Mouse (Mus musculus) T-helper 1 cell (primary cell): ENCODE measurements around the gene Kif21b.

ENCODE experiments used
- in situ Hi-C: fragments of 300-600 bp; cut with MboI, MseI; formaldehyde crosslinking; loops from one replicate; pipeline ENCODE4 v1.15.1; 2025; ENCODE audit warnings: high pct_unique_total_duplicates

The Kif21b gene

GRCm38 (mm10) chr1:136151371-136151770, 20.2 kb downstream of the Kif21b start:
- in situ Hi-C loops: loop anchor here (25.0 kb wide), 1 partner anchor 1936 kb away; no protein-coding TSS in a partner anchor

GRCm38 (mm10) chr1:136156304-136156703, 25.1 kb downstream of the Kif21b start:
- in situ Hi-C loops: loop anchor here (25.0 kb wide), 1 partner anchor 1931 kb away; no protein-coding TSS in a partner anchor

- in situ Hi-C loops: loop anchor here (25.0 kb wide), 1 partner anchor 1930 kb away; no protein-coding TSS in a partner anchor
These were observed 25.8 kb downstream of the Kif21b start for GRCm38 (mm10) chr1:136156951-136157350.

GRCm38 (mm10) chr1:136159830-136160229, 28.6 kb downstream of the Kif21b start:
- in situ Hi-C loops: loop anchor here (5.0 to 25.0 kb wide), 2 partner anchors 1753 to 1927 kb away; partner anchors contain the start of gene Cyb5r1

- in situ Hi-C loops: loop anchor here (5.0 to 25.0 kb wide), 2 partner anchors 1753 to 1927 kb away; partner anchors contain the start of gene Cyb5r1
These were observed 29.1 kb downstream of the Kif21b start for GRCm38 (mm10) chr1:136160297-136160696.

- in situ Hi-C loops: loop anchor here (5.0 to 25.0 kb wide), 2 partner anchors 1754 to 1926 kb away; partner anchors contain the start of gene Cyb5r1
These were observed 29.7 kb downstream of the Kif21b start for GRCm38 (mm10) chr1:136160930-136161329.

- in situ Hi-C loops: loop anchor here (5.0 to 25.0 kb wide), 2 partner anchors 1754 to 1926 kb away; partner anchors contain the start of gene Cyb5r1
These were observed 30.2 kb downstream of the Kif21b start for GRCm38 (mm10) chr1:136161333-136161921.

GRCm38 (mm10) chr1:136165436-136165835, 34.2 kb downstream of the Kif21b start:
- in situ Hi-C loops: loop anchor here (25.0 kb wide), 1 partner anchor 1922 kb away; no protein-coding TSS in a partner anchor

- in situ Hi-C loops: loop anchor here (25.0 kb wide), 1 partner anchor 1920 kb away; no protein-coding TSS in a partner anchor
These were observed 36.5 kb downstream of the Kif21b start for GRCm38 (mm10) chr1:136167657-136168056.

GRCm38 (mm10) chr1:136170109-136170508, 38.9 kb downstream of the Kif21b start:
- in situ Hi-C loops: loop anchor here (5.0 to 25.0 kb wide), 2 partner anchors 53 to 1917 kb away; no protein-coding TSS in a partner anchor

GRCm38 (mm10) chr1:136172696-136173095, 41.5 kb downstream of the Kif21b start:
- in situ Hi-C loops: loop anchor here (5.0 to 25.0 kb wide), 2 partner anchors 55 to 1915 kb away; no protein-coding TSS in a partner anchor

- in situ Hi-C loops: loop anchor here (5.0 to 25.0 kb wide), 2 partner anchors 57 to 1913 kb away; no protein-coding TSS in a partner anchor
These were observed 43.0 kb downstream of the Kif21b start for GRCm38 (mm10) chr1:136174101-136174606.

- in situ Hi-C loops: no loop called here
These were observed 44.0 kb downstream of the Kif21b start for GRCm38 (mm10) chr1:136175183-136175582.

GRCm38 (mm10) chr1:136177085-136177484, 45.9 kb downstream of the Kif21b start:
- in situ Hi-C loops: no loop called here

- in situ Hi-C loops: no loop called here
These were observed 47.6 kb downstream of the Kif21b start for GRCm38 (mm10) chr1:136178741-136179140.

- in situ Hi-C loops: no loop called here
These were observed 48.4 kb downstream of the Kif21b start for GRCm38 (mm10) chr1:136179511-136180001.

GRCm38 (mm10) chr1:136190033-136190432, 58.8 kb downstream of the Kif21b start:
- in situ Hi-C loops: no loop called here

- in situ Hi-C loops: no loop called here
These were observed 81.6 kb downstream of the Kif21b start, which contains the start of gene Mroh3 for GRCm38 (mm10) chr1:136212803-136213202. Gene Mroh3, minus strand, starts transcription at chr1:136212828.

GRCm38 (mm10) chr1:136214304-136214703, 83.1 kb downstream of the Kif21b start:
- in situ Hi-C loops: no loop called here

GRCm38 (mm10) chr1:136220037-136220871, 89.1 kb downstream of the Kif21b start:
- in situ Hi-C loops: no loop called here

GRCm38 (mm10) chr1:136222386-136222785, 91.2 kb downstream of the Kif21b start:
- in situ Hi-C loops: no loop called here
